Mouse (Mus musculus) lung, postnatal 36 days (tissue): ENCODE data around the gene Raph1.
"Not testable (repeated sequence)": the region's sequence is repeated elsewhere in the genome, so short reads cannot be mapped to it uniquely, and the experiment has no call there.

Experiments used
- DNase-seq: peaks from one replicate; pipeline ENCODE4 v3.0.0; 2022; ENCODE audit warnings: mixed read lengths

The Raph1 gene

DNA sequence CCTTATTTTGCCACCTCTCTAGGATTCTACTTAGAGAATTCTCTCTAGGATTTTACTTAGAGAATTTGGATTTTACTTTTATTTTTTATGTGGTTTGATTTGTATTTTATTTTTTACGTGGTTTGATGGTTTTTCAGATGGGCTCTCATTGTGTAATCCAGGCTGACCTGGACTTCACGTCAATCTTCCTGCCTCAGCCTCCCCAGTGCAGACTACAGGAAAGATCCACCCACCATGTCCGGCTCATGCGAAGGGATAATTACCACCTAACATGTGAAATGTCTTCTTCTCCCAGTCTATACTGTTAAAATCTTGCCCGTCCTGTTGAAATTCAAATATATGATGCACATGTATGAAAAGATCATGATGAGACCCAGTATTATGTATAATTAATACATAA lies 2.2 kb downstream of the Raph1 start:
- no peak for DNase-seq

GRCm38 (mm10) chr1:60563021-60563420 lies 3.9 kb downstream of the Raph1 start:
- DNase-seq, result no peak

DNA sequence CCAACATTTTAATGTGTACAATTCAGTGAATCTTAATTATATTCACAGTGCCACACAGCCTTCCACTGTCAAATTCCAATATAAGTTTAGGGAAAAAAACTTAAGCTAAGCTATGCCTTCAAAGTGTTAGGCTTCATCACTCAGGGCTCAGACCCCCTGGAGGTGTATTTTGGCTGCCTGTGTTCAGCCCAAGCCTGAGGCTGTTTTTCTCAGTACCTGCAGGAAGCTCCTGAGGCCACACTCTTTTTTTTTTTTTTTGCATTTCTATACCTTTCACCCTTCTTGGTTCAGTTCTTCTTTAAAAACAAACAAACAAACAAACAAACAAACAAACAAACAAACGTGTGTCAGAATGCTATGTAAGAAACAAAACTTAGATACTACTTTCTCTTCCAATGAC lies 23.2 kb downstream of the Raph1 start:
- no peak for DNase-seq

DNA sequence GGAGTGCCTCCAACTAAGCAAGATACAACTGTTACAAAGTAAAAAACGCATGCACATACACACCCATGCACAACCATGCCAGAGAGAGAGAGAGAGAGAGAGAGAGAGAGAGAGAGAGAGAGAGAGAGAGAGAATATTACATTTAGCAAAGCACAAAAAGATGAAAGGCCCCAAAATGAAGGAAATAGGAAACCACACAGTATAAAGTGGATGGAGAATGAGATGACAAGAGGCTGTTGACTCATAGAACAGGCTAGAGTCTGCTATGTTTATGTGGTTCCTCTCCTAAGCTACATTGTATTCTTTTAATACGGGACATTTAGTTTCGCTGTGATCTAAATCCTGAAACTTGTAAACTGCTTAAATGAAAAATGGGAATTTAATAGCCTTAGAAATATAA lies 27.6 kb downstream of the Raph1 start:
- DNase-seq, result no peak

GRCm38 (mm10) chr1:60534932-60535331 lies 32.0 kb downstream of the Raph1 start:
- peak; percentile 64 for DNase-seq

- no peak for DNase-seq
Observed at GRCm38 (mm10) chr1:60530636-60531035, 36.3 kb downstream of the Raph1 start.

DNA sequence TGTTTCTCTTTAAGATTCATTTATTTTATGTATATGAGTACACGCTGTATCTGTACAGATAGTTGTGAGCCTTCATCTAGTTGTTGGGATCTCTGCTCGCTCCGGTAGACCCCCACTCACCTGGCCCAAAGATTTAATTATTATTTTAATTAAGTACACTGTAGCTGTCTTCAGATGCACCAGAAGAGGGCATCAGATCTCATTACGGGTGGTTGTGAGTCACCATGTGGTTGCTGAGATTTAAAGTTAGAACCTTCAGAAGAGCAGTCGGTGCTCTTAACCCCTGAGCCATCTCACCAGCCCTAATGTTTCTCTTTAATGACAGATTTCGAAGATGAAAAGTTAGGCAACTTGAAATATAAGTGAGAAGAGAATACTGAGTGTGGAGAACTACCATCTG lies 36.8 kb downstream of the Raph1 start:
- DNase-seq, result no peak

- no peak for DNase-seq
Observed at GRCm38 (mm10) chr1:60510584-60510983, 56.3 kb downstream of the Raph1 start.

GRCm38 (mm10) chr1:60503456-60503855 lies 63.4 kb downstream of the Raph1 start:
- DNase-seq, result no peak

DNA sequence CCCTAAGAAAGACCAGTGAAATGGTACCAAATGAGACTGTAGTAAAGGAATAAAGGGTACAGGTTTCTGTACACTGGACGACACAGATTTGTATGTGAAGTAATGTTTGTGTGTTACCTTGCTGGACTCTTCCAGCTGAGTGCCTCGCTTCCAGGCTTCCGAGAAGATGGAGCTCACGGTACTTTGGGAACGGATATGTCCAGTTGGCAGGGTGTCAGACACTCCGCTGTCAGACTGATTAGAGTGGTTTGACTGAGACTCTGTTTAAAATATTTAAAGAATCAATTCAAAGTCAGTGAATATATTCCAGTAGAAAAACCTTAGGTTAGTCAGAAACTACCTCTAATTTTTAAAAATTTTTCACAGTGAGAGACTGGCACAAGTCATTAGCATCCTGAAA lies 73.5 kb downstream of the Raph1 start:
- no peak for DNase-seq

DNA sequence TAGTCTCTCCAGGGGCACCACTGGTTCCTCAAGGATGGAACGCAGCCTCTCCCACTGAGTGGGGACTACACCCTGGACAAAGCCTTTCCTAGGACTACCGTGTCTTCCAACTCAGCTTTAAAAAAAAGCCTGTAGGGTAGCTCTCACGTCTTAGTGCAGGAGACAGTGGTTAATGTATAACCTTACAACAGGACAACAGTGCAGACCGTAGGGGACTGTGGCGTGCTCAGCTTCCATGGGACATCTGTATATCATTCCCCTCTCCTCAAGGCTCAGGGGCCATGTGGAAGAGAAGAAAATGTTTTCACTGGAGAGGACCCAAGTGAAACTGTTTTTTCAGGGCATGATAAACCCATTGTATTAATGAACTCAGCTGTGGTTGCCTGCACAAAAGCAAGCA lies 74.5 kb downstream of the Raph1 start:
- DNase-seq, result no peak

GRCm38 (mm10) chr1:60490510-60490909 lies 76.4 kb downstream of the Raph1 start:
- no peak for DNase-seq

DNA sequence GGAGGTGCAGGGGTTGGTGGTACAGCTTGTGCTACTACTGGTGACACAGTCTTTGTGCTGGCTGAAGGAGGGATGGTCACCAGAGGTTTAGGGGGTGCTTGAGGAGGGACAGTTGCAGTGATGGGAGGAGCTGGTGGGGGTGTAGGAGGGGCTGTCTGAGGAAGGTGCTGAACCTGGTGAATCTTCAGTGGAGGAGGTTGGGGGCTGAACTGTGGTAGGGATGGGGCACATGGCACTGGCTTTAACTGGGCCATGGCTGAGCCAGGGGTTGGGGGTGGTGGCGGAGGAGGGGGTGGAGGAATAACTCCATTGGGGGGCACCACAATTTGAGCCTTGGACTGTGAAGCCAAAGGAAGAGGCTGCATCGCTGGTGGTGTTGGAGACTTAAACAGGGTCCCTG lies 77.2 kb downstream of the Raph1 start:
- no peak for DNase-seq

- DNase-seq, result no peak
Observed at GRCm38 (mm10) chr1:60488635-60489034, 78.3 kb downstream of the Raph1 start.

DNA sequence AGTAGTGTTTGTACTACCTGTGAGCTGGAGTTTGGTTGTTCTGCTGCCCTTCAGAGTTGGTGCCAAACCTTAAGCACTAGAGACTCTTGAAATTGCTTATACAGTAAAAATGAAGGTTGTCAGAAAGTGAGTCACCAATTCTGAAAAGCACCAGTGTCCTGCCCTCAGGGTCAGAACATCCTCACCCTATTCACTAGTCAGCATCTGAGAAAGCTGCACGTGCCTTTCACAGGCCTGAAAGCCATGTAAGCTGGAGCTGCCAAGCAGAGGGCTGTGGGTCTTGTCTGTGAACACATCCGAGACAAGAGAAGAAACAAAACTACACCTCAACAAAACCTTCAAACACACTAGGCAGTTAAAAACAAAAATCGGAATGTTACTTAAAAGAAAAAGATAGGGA lies 81.3 kb downstream of the Raph1 start:
- no peak for DNase-seq

DNA sequence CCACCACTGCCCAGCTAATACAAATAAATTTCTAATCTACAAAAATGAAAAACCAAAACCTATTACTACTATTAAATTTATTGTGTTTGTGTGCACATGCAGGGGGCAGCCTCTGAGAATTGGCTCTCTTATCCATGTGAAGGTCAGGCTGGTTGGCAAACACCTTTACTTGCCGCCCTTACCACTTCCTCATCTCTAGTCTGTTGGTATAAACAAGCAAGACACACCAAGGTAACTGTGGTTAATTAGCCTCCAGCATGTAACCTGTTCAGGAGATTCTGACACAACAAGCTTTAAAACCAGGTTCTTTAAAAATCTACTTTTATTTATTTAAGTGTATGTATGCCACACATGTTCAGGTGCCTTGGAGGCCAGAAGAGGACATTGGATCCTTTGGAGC lies 84.0 kb downstream of the Raph1 start:
- DNase-seq, result peak; percentile 6

GRCm38 (mm10) chr1:60481561-60481960 lies 85.3 kb downstream of the Raph1 start:
- no peak for DNase-seq

GRCm38 (mm10) chr1:60470541-60470940 lies 96.4 kb downstream of the Raph1 start:
- no peak for DNase-seq

DNA sequence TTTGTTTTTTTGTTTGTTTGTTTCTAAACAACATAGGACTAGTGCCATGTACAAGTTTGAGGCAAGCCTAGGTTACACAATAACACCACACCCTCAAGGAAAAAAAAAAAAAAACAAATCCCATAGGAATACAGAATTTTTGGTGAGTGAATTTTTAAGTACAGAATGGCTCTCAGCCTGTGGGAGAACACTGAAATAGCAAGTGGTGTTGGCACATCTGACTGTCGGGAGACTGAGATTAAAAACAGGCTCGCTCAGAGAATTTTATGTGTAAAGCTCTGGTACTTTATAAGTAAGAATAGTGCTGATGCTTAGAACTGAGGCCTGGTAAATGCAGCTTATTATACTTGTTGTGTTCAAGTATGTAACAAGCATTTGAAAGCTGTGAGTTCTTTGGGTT lies 97.4 kb downstream of the Raph1 start:
- no peak for DNase-seq

- no peak for DNase-seq
Observed at GRCm38 (mm10) chr1:60460623-60461022, 106.3 kb downstream of the Raph1 start.

DNA sequence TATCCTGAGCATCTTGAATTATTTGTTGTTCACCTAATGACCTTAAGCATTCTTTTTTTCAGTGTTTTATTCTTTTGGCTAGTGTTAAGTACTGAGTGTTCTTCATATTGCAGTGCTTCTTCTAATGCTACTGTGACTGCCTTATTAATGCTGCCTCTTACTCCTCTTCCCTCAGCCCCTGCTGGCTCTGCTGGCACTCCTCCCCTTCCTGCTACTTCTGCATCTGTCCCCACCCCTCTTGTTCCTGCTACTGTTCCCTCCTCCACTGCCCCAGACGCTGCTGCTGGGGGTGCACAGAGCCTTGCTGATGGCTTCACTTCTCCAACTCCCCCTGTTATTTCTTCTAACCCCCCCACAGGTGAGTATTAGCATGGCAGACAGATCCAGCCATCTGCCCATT lies 117.0 kb downstream of the Raph1 start:
- DNase-seq, result no peak

DNA sequence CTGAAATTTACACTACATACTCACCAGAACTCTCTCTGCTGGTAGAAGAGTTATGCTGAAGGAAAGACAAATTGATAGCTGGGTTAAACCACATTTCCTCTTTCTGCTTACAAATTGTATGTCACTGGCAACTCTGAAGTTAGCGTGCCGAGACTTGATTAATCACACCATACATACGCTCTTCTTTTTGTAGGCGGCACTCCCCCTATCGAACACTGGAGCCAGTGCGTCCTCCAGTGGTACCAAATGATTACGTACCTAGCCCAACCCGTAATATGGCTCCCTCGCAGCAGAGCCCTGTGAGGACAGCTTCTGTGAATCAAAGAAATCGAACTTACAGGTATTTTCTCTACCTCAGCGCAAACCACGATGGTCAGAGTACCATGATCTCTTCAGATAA lies 119.8 kb downstream of the Raph1 start:
- DNase-seq, result peak; percentile 33

DNA sequence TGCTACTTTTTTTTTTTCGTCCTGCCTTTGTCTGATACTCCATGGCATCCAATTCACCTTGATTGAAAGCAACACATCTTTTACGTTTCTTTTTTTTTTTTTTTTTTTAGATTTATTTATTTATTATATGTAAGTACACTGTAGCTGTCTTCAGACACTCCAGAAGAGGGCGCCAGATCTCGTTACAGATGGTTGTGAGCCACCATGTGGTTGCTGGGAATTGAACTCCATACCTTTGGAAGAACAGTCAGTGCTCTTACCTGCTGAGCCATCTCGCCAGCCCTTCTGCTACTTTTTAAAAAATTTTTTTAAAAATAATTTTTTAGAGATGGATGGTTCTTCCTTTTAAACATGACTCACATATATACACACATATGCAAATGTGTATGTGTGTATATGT lies 125.5 kb downstream of the Raph1 start:
- DNase-seq, result not testable (repeated sequence)

DNA sequence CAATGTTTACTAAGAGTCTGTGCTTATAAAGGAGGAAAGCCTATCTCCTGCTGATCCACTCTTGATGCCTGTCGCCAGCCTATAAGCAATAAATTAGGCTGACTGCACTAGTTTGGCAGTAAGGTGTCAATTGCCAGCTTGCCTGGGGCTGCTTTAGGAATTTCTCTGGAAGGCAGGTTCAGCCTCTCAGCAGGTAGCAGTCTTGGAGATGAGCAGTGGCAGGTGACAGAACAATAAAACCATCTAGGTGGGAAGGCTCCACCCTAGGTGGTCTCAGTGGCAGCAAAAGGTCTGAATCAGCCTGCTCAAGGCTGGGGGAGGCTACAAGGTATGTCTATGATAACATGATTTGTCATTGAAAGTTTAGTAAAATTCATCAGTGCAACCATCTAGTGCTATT lies 134.4 kb downstream of the Raph1 start:
- DNase-seq, result no peak
